Mouse (Mus musculus): ENCODE results near the gene Slc44a4. TPM values are rescaled to one million over a fixed set of nuclear protein-coding genes. Genes with fewer than 3 reads are reported as not detected.
A peak's percentile ranks its signal among the peaks of the same experiment; 100 is the strongest.
"Not testable (repeated sequence)": the region's sequence is repeated elsewhere in the genome, so short reads cannot be mapped to it uniquely, and the experiment has no call there.

The Slc44a4 gene
- polyA plus RNA-seq, 1 experiment from 2014 or later, result not detected

GRCm38 (mm10) chr17:34959881-34960515 lies 45.7 kb downstream of the Slc44a4 start:
- peak overlapping the region; percentile 36 for H3K4me3 ChIP-seq (ENCODE audit: low read depth, low read length)
- no peak overlapping the region for H3K27ac ChIP-seq (ENCODE audit: low read depth, low read length)
- H3K4me2 ChIP-seq (ENCODE audit: low read depth, low read length), result peak overlapping the region; percentile 66
- H3K36me3 ChIP-seq (ENCODE audit: control insufficient read depth, insufficient read depth, low read length), result no peaks in the 10 kb centered on the region
- 14% methylated on average over 12 of the region's 12 CpGs for WGBS
- peaks cover 4% of the 10 kb centered on the region; the same call in 1 of the 2 replicates for H3K27me3 ChIP-seq (ENCODE audit: control insufficient read depth, insufficient read depth, low read length)
- no peak overlapping the region for H3K9ac ChIP-seq (replicated peaks; ENCODE audit: low read depth, low read length)
- H3K4me1 ChIP-seq (ENCODE audit: control insufficient read depth, insufficient read depth, low read length), result no peaks in the 10 kb centered on the region
- no peak for ATAC-seq (ENCODE audit: low read depth)
- H3K9me3 ChIP-seq (ENCODE audit: control insufficient read depth, low read length), result no peaks in the 10 kb centered on the region

GRCm38 (mm10) chr17:34960702-34961493 lies 46.6 kb downstream of the Slc44a4 start:
- no peak overlapping the region for H3K27ac ChIP-seq (ENCODE audit: low read depth, low read length)
- H3K27me3 ChIP-seq (ENCODE audit: control insufficient read depth, insufficient read depth, low read length), result peaks cover 3% of the 10 kb centered on the region; the same call in 1 of the 2 replicates
- H3K9ac ChIP-seq (replicated peaks; ENCODE audit: low read depth, low read length), result no peak overlapping the region
- no peak overlapping the region for H3K4me2 ChIP-seq (ENCODE audit: low read depth, low read length)
- ATAC-seq (ENCODE audit: low read depth), result no peak
- no peak overlapping the region for H3K4me3 ChIP-seq (ENCODE audit: low read depth, low read length)
- no peaks in the 10 kb centered on the region for H3K36me3 ChIP-seq (ENCODE audit: control insufficient read depth, insufficient read depth, low read length)
- no peaks in the 10 kb centered on the region for H3K4me1 ChIP-seq (ENCODE audit: control insufficient read depth, insufficient read depth, low read length)
- H3K9me3 ChIP-seq (ENCODE audit: control insufficient read depth, low read length), result no peaks in the 10 kb centered on the region

GRCm38 (mm10) chr17:34962125-34962524 lies 47.9 kb downstream of the Slc44a4 start:
- H3K27me3 ChIP-seq (ENCODE audit: control insufficient read depth, insufficient read depth, low read length), result no peaks in the 10 kb centered on the region
- H3K36me3 ChIP-seq (ENCODE audit: control insufficient read depth, insufficient read depth, low read length), result no peaks in the 10 kb centered on the region
- whole genome bisulfite sequencing, result 38% methylated on average over 3 of the region's 3 CpGs
- no peak overlapping the region for H3K9ac ChIP-seq (replicated peaks; ENCODE audit: low read depth, low read length)
- no peak overlapping the region for H3K27ac ChIP-seq (ENCODE audit: low read depth, low read length)
- H3K4me1 ChIP-seq (ENCODE audit: control insufficient read depth, insufficient read depth, low read length), result no peaks in the 10 kb centered on the region
- H3K4me3 ChIP-seq (ENCODE audit: low read depth, low read length), result no peak overlapping the region
- H3K9me3 ChIP-seq (ENCODE audit: control insufficient read depth, low read length), result no peaks in the 10 kb centered on the region
- ATAC-seq (ENCODE audit: low read depth), result no peak
- H3K4me2 ChIP-seq (ENCODE audit: low read depth, low read length), result no peak overlapping the region

GRCm38 (mm10) chr17:34962841-34963240 lies 48.6 kb downstream of the Slc44a4 start:
- no peak for ATAC-seq (ENCODE audit: low read depth)

GRCm38 (mm10) chr17:34964640-34965049 lies 50.4 kb downstream of the Slc44a4 start:
- H3K9ac ChIP-seq (replicated peaks; ENCODE audit: low read depth, low read length), result no peak overlapping the region
- ATAC-seq (ENCODE audit: low read depth), result no peak

More at GRCm38 (mm10) chr17:34962841-34963240, 48.6 kb downstream of the Slc44a4 start:
- Histone ChIP-seq H3K4me3 (ENCODE audit: low read depth, low read length) (no peak overlapping the region), H3K9me3 (ENCODE audit: control insufficient read depth, low read length) (no peaks in the 10 kb centered on the region), H3K4me1 (ENCODE audit: control insufficient read depth, insufficient read depth, low read length) (no peaks in the 10 kb centered on the region), H3K27ac (ENCODE audit: low read depth, low read length) (no peak overlapping the region), H3K27me3 (ENCODE audit: control insufficient read depth, insufficient read depth, low read length) (0 out of 2 replicates have a peak, but pooled peaks cover 3% of the 10 kb centered on the region), H3K4me2 (ENCODE audit: low read depth, low read length) (no peak overlapping the region), H3K9ac (replicated peaks; ENCODE audit: low read depth, low read length) (0 out of 2 replicates have a peak overlapping the region, but pooled peaks have one; percentile 16), H3K36me3 (ENCODE audit: control insufficient read depth, insufficient read depth, low read length) (no peaks in the 10 kb centered on the region)
- 63% methylated on average over 1 of the region's 1 CpGs for WGBS

GRCm38 (mm10) chr17:34965627-34966026 lies 51.4 kb downstream of the Slc44a4 start:
- ATAC-seq (ENCODE audit: low read depth), result no peak
- no peak overlapping the region for H3K9ac ChIP-seq (replicated peaks; ENCODE audit: low read depth, low read length)

More at GRCm38 (mm10) chr17:34964640-34965049, 50.4 kb downstream of the Slc44a4 start:
- Histone ChIP-seq H3K9me3 (ENCODE audit: control insufficient read depth, low read length) (no peaks in the 10 kb centered on the region), H3K27ac (ENCODE audit: low read depth, low read length) (no peak overlapping the region), H3K4me1 (ENCODE audit: control insufficient read depth, insufficient read depth, low read length) (no peaks in the 10 kb centered on the region), H3K27me3 (ENCODE audit: control insufficient read depth, insufficient read depth, low read length) (peaks cover 12% of the 10 kb centered on the region), H3K4me3 (ENCODE audit: low read depth, low read length) (no peak overlapping the region), H3K4me2 (ENCODE audit: low read depth, low read length) (no peak overlapping the region), H3K36me3 (ENCODE audit: control insufficient read depth, insufficient read depth, low read length) (no peaks in the 10 kb centered on the region)
- 24% methylated on average over 1 of the region's 1 CpGs for WGBS

GRCm38 (mm10) chr17:34969822-34970221 lies 55.6 kb downstream of the Slc44a4 start, which contains the start of gene Gm20481:
Gene Gm20481 (plus strand): TSS chr17:34969912.
- H3K27me3 ChIP-seq (ENCODE audit: control insufficient read depth, insufficient read depth, low read length), result peaks cover 12% of the 10 kb centered on the region

More at GRCm38 (mm10) chr17:34965627-34966026, 51.4 kb downstream of the Slc44a4 start:
- H3K36me3 ChIP-seq (ENCODE audit: control insufficient read depth, insufficient read depth, low read length), result no peaks in the 10 kb centered on the region
- H3K4me1 ChIP-seq (ENCODE audit: control insufficient read depth, insufficient read depth, low read length), result no peaks in the 10 kb centered on the region
- H3K27me3 ChIP-seq (ENCODE audit: control insufficient read depth, insufficient read depth, low read length), result peaks cover 12% of the 10 kb centered on the region
- no peak overlapping the region for H3K27ac ChIP-seq (ENCODE audit: low read depth, low read length)
- WGBS, result 73% methylated on average over 5 of the region's 5 CpGs
- no peak overlapping the region for H3K4me2 ChIP-seq (ENCODE audit: low read depth, low read length)
- H3K9me3 ChIP-seq (ENCODE audit: control insufficient read depth, low read length), result no peaks in the 10 kb centered on the region
- no peak overlapping the region for H3K4me3 ChIP-seq (ENCODE audit: low read depth, low read length)

GRCm38 (mm10) chr17:34970850-34971249 lies 56.6 kb downstream of the Slc44a4 start:
- H3K27ac ChIP-seq (ENCODE audit: low read depth, low read length); H3K36me3 ChIP-seq (ENCODE audit: control insufficient read depth, insufficient read depth, low read length); H3K4me2 ChIP-seq (ENCODE audit: low read depth, low read length); H3K9me3 ChIP-seq (ENCODE audit: control insufficient read depth, low read length); ATAC-seq (ENCODE audit: low read depth); H3K4me3 ChIP-seq (ENCODE audit: low read depth, low read length); H3K4me1 ChIP-seq (ENCODE audit: control insufficient read depth, insufficient read depth, low read length); H3K9ac ChIP-seq (replicated peaks; ENCODE audit: low read depth, low read length): not testable (repeated sequence)
- WGBS, result 34% methylated on average over 18 of the region's 37 CpGs
- peaks cover 12% of the 10 kb centered on the region for H3K27me3 ChIP-seq (ENCODE audit: control insufficient read depth, insufficient read depth, low read length)

More at GRCm38 (mm10) chr17:34969822-34970221, 55.6 kb downstream of the Slc44a4 start, which contains the start of gene Gm20481:
- not testable (repeated sequence) for H3K9me3 ChIP-seq (ENCODE audit: control insufficient read depth, low read length); H3K4me1 ChIP-seq (ENCODE audit: control insufficient read depth, insufficient read depth, low read length); H3K27ac ChIP-seq (ENCODE audit: low read depth, low read length); H3K4me2 ChIP-seq (ENCODE audit: low read depth, low read length); H3K36me3 ChIP-seq (ENCODE audit: control insufficient read depth, insufficient read depth, low read length); ATAC-seq (ENCODE audit: low read depth); H3K4me3 ChIP-seq (ENCODE audit: low read depth, low read length); H3K9ac ChIP-seq (replicated peaks; ENCODE audit: low read depth, low read length)
- WGBS, result 72% methylated on average over 6 of the region's 11 CpGs

GRCm38 (mm10) chr17:34971694-34972068 lies 57.4 kb downstream of the Slc44a4 start:
- Histone ChIP-seq H3K27me3 (ENCODE audit: control insufficient read depth, insufficient read depth, low read length) (peaks cover 12% of the 10 kb centered on the region), H3K4me2 (ENCODE audit: low read depth, low read length) (peak overlapping the region; percentile 73), H3K4me3 (ENCODE audit: low read depth, low read length) (peak overlapping the region; percentile 35; the same call in 1 of the 2 replicates)
- under 1% methylated on average over 18 of the region's 43 CpGs for whole genome bisulfite sequencing
- H3K4me1 ChIP-seq (ENCODE audit: control insufficient read depth, insufficient read depth, low read length); H3K9ac ChIP-seq (replicated peaks; ENCODE audit: low read depth, low read length); H3K9me3 ChIP-seq (ENCODE audit: control insufficient read depth, low read length); H3K36me3 ChIP-seq (ENCODE audit: control insufficient read depth, insufficient read depth, low read length); H3K27ac ChIP-seq (ENCODE audit: low read depth, low read length): not testable (repeated sequence)
- ATAC-seq (ENCODE audit: low read depth), result peak; percentile 62

Data from neural tube, embryonic 14.5 days (tissue).